Mouse (Mus musculus) neural tube, embryonic 14.5 days (tissue): Measurements from ENCODE around the gene Pld4. TPM values are rescaled to one million over a fixed set of nuclear protein-coding genes. Genes with fewer than 3 reads are reported as not detected.

Experiments
- ATAC-seq: fragments of 200-750 bp; cut with Nextera tagmentation; 2 replicates; pipeline ENCODE4 v1.8.0; 2017; ENCODE audit warnings: low read depth, mild to moderate bottlenecking, moderate TSS enrichment, moderate library complexity
- H3K27ac ChIP-seq: fragments of 300-500 bp; sonication (generic); 2 replicates; pipeline ENCODE4 v1.5.1; 2014; ENCODE audit warnings: low read depth, mild to moderate bottlenecking, control low read depth, low read length, moderate library complexity, mixed read lengths
- H3K27me3 ChIP-seq: fragments of 300-500 bp; sonication (generic); 2 replicates; pipeline ENCODE4 v1.6.1; 2014; ENCODE audit warnings: low read length; ENCODE audit not compliant: control insufficient read depth, insufficient read depth
- H3K36me3 ChIP-seq: fragments of 300-500 bp; sonication (generic); 2 replicates; pipeline ENCODE4 v1.6.1; 2014; ENCODE audit warnings: low read length, mixed read lengths; ENCODE audit not compliant: control insufficient read depth, insufficient read depth
- H3K4me1 ChIP-seq: fragments of 300-500 bp; sonication (generic); 2 replicates; pipeline ENCODE4 v1.6.1; 2014; ENCODE audit warnings: low read length; ENCODE audit not compliant: control insufficient read depth, insufficient read depth
- H3K4me2 ChIP-seq: fragments of 300-500 bp; sonication (generic); 2 replicates; pipeline ENCODE4 v1.6.1; 2014; ENCODE audit warnings: mild to moderate bottlenecking, low read depth, low read length, control low read depth
- H3K4me3 ChIP-seq: fragments of 300-500 bp; sonication (generic); 2 replicates; pipeline ENCODE4 v1.5.1; 2014; ENCODE audit warnings: low read depth, low read length, control low read depth, mixed read lengths
- H3K9ac ChIP-seq: fragments of 300-500 bp; sonication (generic); replicated peaks from 2 replicates; pipeline ENCODE4 v1.6.1; 2014; ENCODE audit warnings: low read depth, mild to moderate bottlenecking, control low read depth, low read length, mixed read lengths
- H3K9me3 ChIP-seq: fragments of 300-500 bp; sonication (generic); 2 replicates; pipeline ENCODE4 v1.6.1; 2016; ENCODE audit warnings: low read length; ENCODE audit not compliant: control insufficient read depth
- WGBS: fragments of 180-500 bp; shearing (Covaris S2); extraction: QIAGEN DNeasy Blood & Tissue Kit; methylation state at CpG from one replicate; pipeline ENCODE4 v1.1.7; 2014; 5-methylcytosine and 5-hydroxymethylcytosine counted together
- polyA plus RNA-seq: library from polyadenylated mRNA; unstranded; fragments of >200 nt; fragmentation: Nextera tagmentation; extraction: Ambion mirVana; gene quantifications from 2 replicates; pipeline ENCODE4 v1.2.1, GENCODE M21; 2014

Gene Pld4
- 4.5 and 6.9 TPM in 2 replicates for polyA plus RNA-seq

DNA sequence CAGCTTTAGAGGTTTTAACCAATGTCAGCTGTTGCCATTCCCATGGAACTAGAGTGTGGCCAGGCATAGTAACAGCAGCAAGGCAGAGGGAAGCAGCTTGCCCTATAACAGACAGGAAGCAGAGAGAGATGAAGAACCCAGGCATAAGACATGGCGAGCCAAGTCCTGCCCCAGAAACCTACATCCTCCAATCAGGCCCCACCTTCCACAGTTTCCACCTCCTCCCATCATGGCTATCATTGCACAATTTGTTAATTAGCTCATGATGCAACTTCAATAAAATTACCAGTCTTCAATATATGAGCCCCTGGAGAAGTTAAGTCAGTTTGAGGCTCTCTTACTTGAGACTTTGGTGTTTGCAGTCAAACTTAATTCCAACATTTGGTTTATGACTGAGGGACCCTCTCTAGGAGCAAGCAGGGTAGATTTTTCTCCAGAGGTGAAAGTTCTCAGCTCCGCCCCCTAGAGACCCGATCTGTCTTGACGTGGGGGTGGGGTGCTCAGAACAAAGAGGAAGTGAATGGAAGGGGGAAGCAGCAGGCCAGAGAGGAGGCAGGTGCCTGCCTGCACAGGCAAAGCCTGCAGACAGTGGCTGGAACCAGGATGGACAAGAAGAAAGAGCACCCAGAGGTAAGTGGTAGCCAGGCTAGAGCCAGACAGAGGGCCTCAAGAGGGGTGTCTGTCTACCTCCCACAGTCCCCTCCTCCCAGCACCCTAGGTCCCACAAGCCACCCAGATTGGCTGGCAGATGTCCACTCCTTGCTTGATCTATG lies at the start of gene Pld4:
TSS of gene Pld4 (plus strand) at position 502 of the 773 bp plus-strand sequence.
- Histone ChIP-seq H3K9me3 (no peaks in the 10 kb centered on the region), H3K27me3 (no peaks in the 10 kb centered on the region), H3K9ac (no peak within 1 kb of the TSS), H3K4me1 (no peaks in the 10 kb centered on the region), H3K27ac (no peak within 1 kb of the TSS), H3K36me3 (no peaks in the 10 kb centered on the region), H3K4me2 (no peak within 1 kb of the TSS), H3K4me3 (no peak within 1 kb of the TSS)
- WGBS = 46% methylated on average over 4 of the region's 4 CpGs
- ATAC-seq = no peak

DNA sequence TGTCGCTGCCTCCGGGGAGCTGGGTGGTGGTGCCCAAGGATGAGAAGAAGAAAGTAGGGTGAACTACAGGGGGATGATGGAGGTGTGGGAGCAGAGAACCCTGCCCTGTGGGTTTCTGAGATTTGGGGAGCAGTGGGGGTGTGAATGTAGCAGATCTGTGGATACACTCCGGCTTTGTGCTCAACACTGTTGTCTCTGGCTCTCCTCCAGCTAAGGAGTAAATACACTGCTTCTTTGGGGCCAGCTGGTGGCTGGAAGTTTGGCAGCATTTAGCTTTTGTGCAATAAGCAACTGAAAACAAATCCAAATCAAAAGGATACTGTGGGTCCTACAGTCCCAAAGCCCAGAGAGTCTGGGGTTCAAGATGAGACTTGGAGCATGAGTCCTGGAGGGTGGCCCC lies 46.5 kb upstream of the Pld4 start:
- Histone ChIP-seq H3K4me2 (no peak overlapping the region), H3K4me3 (no peak overlapping the region), H3K4me1 (no peaks in the 10 kb centered on the region), H3K9ac (no peak overlapping the region), H3K9me3 (no peaks in the 10 kb centered on the region), H3K27ac (no peak overlapping the region), H3K36me3 (no peaks in the 10 kb centered on the region), H3K27me3 (no peaks in the 10 kb centered on the region)
- peak; percentile 22; the same call in 1 of the 2 replicates for ATAC-seq
- 68% methylated on average over 3 of the region's 3 CpGs for WGBS

DNA sequence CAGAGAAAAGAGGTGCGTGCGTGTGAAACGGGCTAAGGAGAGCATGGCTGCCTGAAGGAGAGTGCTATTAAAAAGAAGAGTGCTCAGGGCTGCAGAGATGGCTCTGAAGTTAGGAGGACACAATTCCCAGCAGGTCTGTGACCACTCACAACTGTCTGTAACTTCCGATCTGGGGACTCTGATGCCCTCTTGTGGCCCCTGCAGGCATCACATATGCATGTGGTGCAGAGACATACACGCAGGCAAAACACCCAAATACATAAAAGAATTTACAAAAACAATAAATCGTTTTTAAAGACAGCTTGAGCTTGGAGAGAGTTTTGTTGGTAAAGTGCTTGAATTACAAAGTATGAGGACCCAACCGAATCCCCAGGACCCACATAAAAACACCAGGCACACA lies 43.3 kb upstream of the Pld4 start:
- Histone ChIP-seq H3K4me3 (no peak overlapping the region), H3K4me2 (no peak overlapping the region), H3K36me3 (no peaks in the 10 kb centered on the region), H3K9me3 (no peaks in the 10 kb centered on the region), H3K9ac (no peak overlapping the region), H3K27me3 (peaks cover 5% of the 10 kb centered on the region), H3K27ac (no peak overlapping the region), H3K4me1 (0 out of 2 replicates have a peak, but pooled peaks cover 2% of the 10 kb centered on the region)
- no peak for ATAC-seq
- WGBS = 26% methylated on average over 7 of the region's 7 CpGs

GRCm38 (mm10) chr12:112718995-112719394 lies 41.5 kb upstream of the Pld4 start:
- peaks cover 5% of the 10 kb centered on the region for H3K27me3 ChIP-seq
- no peak for ATAC-seq
- WGBS = 63% methylated on average over 5 of the region's 5 CpGs
- no peak overlapping the region for H3K4me2 ChIP-seq
- H3K4me3 ChIP-seq = no peak overlapping the region
- H3K27ac ChIP-seq = no peak overlapping the region
- H3K9ac ChIP-seq = no peak overlapping the region
- H3K9me3 ChIP-seq = no peaks in the 10 kb centered on the region
- H3K4me1 ChIP-seq = peaks cover 10% of the 10 kb centered on the region
- H3K36me3 ChIP-seq = no peaks in the 10 kb centered on the region

- H3K4me3 ChIP-seq = peak within 1 kb of the TSS; percentile 81
- H3K36me3 ChIP-seq = no peaks in the 10 kb centered on the region
- no peak for ATAC-seq
- WGBS = 75% methylated on average over 6 of the region's 6 CpGs
- H3K27ac ChIP-seq = peak within 1 kb of the TSS; percentile 22; the same call in 1 of the 2 replicates
- H3K4me1 ChIP-seq = peaks cover 14% of the 10 kb centered on the region
- H3K27me3 ChIP-seq = peaks cover 5% of the 10 kb centered on the region
- peak within 1 kb of the TSS; percentile 93; the same call in 1 of the 2 replicates for H3K9ac ChIP-seq
- no peaks in the 10 kb centered on the region for H3K9me3 ChIP-seq
- H3K4me2 ChIP-seq = peak within 1 kb of the TSS; percentile 86
Measured at GRCm38 (mm10) chr12:112720216-112720615, 40.2 kb upstream of the Pld4 start, which contains the start of gene Cep170b. Cep170b (plus strand) TSS chr12:112720455.

DNA sequence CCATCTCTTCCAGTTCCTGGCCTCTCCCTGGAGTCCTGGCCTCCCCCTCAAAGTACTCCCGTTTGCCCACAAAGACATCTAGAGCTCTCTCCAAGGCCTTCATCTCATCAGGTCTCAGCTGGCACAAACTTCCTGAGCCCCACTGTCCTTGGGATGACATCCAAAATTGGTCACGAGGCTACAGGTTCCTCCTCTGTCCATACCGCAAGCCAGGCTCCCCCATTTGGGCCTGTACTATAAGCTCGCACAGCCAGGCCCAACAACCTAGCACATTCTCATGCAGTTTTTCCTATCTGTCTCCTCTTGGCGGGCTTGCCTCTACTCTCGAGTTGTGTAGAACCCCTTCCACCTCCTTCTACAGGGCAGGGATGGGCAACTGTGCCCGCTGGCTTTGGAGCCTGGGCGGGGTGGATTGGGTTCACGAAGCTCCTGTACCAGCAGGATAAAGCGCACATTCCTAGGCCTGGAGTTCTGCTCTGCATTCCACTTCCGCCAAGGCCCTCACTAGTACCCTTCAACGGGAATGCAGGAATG lies 39.5 kb upstream of the Pld4 start:
- Histone ChIP-seq H3K4me2 (peak overlapping the region; percentile 86; the same call in 1 of the 2 replicates), H3K36me3 (no peaks in the 10 kb centered on the region), H3K27me3 (peaks cover 5% of the 10 kb centered on the region), H3K27ac (peak overlapping the region; percentile 22; the same call in 1 of the 2 replicates), H3K4me1 (peaks cover 14% of the 10 kb centered on the region), H3K9me3 (no peaks in the 10 kb centered on the region), H3K9ac (no peak overlapping the region), H3K4me3 (peak overlapping the region; percentile 81)
- 43% methylated on average over 12 of the region's 12 CpGs for WGBS
- no peak for ATAC-seq

- no peaks in the 10 kb centered on the region for H3K36me3 ChIP-seq
- H3K9me3 ChIP-seq = no peaks in the 10 kb centered on the region
- peak overlapping the region; percentile 22 for H3K27ac ChIP-seq
- peak overlapping the region; percentile 81 for H3K4me3 ChIP-seq
- ATAC-seq = peak; percentile 50
- H3K9ac ChIP-seq = peak overlapping the region; percentile 93
- H3K27me3 ChIP-seq = peaks cover 5% of the 10 kb centered on the region
- 2% methylated on average over 56 of the region's 69 CpGs for WGBS
- H3K4me1 ChIP-seq = peaks cover 14% of the 10 kb centered on the region
- H3K4me2 ChIP-seq = peak overlapping the region; percentile 86
Measured at GRCm38 (mm10) chr12:112721424-112722239, 38.8 kb upstream of the Pld4 start.

DNA sequence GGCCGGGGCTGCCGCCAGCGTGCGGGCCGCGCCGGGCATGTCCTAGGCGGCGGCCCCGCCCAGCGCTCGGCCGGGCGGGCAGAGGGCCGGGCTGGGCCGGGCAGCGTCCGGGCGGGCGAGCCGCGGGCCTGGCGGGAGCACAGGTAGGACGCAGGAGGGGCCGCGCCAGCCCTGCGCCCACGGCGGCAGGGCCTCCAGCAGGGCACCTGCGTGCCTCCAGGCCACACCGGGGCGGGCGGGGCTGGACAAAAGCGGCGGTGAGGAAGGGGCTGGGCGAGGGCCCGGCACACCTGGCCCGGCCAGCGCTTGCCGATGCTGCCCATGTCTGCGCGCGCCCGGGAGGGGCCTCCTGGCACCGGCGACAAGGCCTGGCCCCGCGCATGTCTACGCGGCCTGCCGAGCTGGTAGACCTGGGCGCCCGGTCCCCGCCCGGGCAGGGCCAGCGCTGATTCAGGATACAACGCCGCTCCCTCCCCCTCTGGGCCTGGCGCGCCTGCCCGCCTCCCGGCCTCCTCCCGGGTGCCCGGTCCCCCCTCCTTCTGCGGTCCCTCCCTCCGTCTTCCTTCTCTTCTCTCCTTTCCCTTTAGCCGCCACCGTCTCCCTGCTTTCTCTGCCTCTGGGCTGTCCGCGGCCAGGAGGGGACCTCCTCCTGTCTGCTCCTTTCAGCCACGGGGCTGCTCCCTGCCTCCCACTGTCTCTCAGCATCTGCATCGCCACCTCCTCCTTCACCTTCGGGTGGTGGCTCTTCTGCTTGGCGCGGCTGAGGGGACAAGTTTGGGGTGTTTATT lies 38.0 kb upstream of the Pld4 start:
- Histone ChIP-seq H3K27ac (peak overlapping the region; percentile 62), H3K4me1 (peaks cover 14% of the 10 kb centered on the region)
- under 1% methylated on average over 47 of the region's 75 CpGs for WGBS

More for the DNA sequence above, 38.0 kb upstream of the Pld4 start:
- H3K9ac ChIP-seq = peak overlapping the region; percentile 93
- no peaks in the 10 kb centered on the region for H3K9me3 ChIP-seq
- peak; percentile 46 for ATAC-seq
- H3K36me3 ChIP-seq = no peaks in the 10 kb centered on the region
- peak overlapping the region; percentile 86 for H3K4me2 ChIP-seq
- peak overlapping the region; percentile 81 for H3K4me3 ChIP-seq
- H3K27me3 ChIP-seq = peaks cover 5% of the 10 kb centered on the region
